Mouse (Mus musculus): Measurements from ENCODE around the gene Npdc1.

- TF ChIP-seq POLR2A (IDR thresholded peaks at IDR 0.05; ENCODE audit: control insufficient read depth, extremely low read depth, insufficient read depth, low read length, poor library complexity) (no peak), CTCF (IDR thresholded peaks at IDR 0.05; ENCODE audit: borderline replicate concordance, control insufficient read depth, extremely low read depth, insufficient read depth, low read length, poor library complexity) (no peak)
Measured at GRCm38 (mm10) chr2:25356208-25357079, 42.7 kb upstream of the Npdc1 start, which contains the start of gene Dpp7.

Measured in thymus, adult 2 months (tissue).